Mouse (Mus musculus): ENCODE data around the gene Haghl.
"Not testable (repeated sequence)": the region's sequence is repeated elsewhere in the genome, so short reads cannot be mapped to it uniquely, and the experiment has no call there.

Gene Haghl

DNA sequence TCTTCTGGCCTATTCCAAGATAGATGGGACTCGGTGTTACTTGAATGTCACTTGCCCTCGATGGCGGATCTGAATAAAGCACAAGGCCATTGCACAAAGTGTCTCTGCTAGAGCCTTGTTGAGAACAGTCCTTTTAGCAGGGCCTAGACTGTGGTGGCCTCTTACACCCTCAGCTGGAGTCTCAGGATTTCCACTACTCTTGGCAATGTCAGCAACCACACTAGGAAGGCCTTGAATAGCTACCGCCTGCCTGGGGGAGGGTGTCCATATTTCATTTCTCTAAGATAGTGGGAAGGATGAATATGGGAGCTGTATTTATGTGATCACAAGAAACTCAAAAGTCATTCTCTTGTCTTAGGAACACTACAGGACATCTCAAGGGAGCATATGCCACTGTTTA is 37.2 kb downstream of the Haghl start:
- no peak for DNase-seq (ENCODE audit: low spot score in 2 of 2)

DNA sequence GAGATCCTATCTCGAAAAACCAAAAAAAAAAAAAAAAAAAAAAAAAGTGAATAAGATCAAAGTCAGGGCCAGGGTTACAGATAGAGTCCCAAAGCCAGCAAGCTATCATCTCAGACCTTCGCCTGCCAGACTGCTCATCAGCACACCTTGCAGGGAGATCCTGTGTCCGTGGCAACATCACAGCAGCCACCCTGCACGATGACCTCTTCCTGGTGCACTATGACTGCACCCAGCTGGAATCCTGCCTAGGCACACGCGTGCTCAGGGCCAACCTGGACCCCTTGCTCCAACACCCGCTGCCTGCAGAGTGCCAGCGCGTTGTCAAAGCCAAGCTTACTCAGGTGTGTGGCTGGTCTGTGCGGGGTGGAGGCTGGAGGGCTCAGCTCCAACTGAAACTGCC is 41.2 kb downstream of the Haghl start:
- no peak for DNase-seq (ENCODE audit: low spot score in 2 of 2)

DNA sequence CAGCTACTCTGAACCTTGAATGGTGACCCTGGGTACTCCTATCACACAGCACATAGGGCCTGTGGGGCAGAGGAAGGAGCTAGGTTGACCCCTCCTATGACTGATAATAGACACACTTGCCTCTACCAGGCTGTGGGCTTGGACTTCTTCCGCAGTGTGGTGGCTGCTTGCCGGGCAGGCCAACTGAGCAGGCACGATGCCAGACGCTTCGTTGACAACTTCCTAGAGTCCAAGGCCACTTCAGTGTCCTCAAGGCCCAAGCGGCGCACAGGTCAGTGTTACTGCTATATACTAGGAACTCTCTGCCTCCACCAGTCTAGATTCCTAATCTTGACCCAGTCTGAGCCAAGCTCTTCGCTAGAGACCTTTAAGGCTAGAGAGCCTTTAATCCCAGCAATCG is 41.6 kb downstream of the Haghl start:
- DNase-seq (ENCODE audit: low spot score in 2 of 2): no peak

DNA sequence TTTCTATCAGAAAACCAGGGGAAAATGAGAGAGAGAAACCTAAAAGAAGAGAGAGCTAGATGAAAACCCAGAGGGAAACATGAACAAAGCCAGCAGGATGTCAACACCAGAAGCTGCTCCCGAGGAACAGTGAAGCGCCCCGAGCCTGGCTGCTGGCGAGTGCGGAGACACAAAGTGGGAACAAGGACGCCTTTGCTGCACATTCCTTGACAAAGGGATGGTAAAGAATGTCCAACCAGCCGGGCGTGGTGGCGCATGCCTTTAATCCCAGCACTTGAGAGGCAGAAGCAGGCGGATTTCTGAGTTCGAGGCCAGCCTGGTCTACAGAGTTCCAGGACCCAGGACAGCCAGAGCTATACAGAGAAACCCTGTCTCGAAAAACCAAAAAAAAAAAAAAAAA is 44.0 kb downstream of the Haghl start:
- not testable (repeated sequence) for DNase-seq (ENCODE audit: low spot score in 2 of 2)

DNA sequence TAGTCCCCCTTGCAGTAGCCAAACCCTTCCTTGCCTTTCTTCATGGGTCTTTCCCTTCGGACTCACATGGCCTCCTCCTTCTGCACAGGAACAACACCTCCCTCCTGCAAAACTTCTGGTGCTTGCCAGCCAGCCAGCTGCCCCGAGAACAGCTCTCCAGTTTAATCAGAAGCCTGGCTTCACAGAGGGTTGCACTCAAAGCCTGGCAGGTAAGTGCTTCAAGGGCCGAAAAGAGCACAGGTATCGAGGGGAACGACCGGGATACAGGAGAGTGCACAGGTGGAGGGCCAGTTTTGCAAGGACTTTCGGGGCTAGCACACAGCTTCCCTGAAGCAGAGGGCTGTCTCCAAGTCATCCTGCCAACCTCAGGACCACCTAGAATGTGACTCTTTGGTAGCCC is 46.6 kb downstream of the Haghl start:
- no peak for DNase-seq (ENCODE audit: low spot score in 2 of 2)

DNA sequence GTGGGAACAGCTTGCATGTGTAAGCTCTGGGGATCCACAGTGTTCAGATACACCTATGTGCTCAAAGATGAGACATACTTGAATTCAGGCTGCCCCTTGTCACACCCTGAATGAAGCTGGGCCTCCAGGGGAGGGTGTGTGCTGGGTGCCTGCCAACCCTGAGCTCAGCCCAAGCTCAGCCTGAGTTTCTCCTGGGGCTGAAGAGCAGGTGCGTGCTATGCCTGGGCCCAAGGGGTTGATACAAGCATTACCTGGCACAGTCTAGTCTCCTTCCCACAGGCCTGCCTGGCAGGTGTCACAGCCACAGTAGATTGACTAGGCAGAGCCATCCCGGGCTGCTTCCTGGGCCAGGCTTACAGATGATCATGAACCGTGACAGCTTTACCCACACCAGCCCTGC is 49.7 kb downstream of the Haghl start, which contains the start of gene Mslnl:
Gene Mslnl (plus strand): TSS at position 298 of the 400 bp plus-strand sequence.
- DNase-seq (ENCODE audit: low spot score in 2 of 2): no peak

DNA sequence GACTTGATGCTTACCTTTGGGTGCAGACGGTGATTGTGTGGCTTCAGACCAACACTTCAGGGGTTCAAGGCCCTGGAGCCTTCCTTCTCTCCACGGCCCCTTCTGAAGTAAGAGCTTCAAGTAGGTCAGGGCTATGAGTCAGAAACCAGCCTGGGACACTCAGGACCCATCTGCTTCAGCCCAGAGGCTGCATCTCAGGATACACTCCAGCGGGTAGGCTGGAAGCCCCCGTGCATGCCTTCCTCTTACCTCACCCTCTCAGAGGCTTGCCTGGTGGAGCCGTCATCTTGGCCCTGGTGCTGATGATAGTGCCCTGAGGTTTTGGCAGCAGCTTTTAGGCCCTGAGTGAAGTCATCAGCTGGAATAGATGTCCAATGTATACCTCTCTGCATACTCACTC is 50.2 kb downstream of the Haghl start:
- DNase-seq (ENCODE audit: low spot score in 2 of 2): no peak

DNA sequence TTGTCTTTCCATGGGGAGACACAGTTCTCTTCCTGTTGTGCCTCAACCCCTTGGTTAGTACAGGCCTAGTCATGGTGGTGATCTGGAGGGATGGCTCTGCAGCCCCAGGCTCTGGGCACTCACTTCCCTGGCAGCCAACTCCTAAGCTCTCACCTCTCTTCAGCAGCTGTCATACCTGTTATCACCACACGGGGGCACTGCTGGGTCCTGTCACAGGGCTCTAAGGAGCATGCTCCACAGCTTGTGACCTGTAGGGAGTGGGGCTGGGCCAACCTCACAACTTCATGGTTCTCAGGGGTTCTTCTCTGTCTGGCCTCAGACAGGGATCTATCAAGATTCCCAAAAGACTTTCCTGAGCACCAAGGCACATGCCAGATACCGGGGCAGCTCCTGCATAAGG is 53.4 kb downstream of the Haghl start:
- DNase-seq (ENCODE audit: low spot score in 2 of 2): peak; percentile 75 to 88
